Mouse (Mus musculus) gastrocnemius, postnatal 4 days (tissue): Measurements from ENCODE around the gene Oxct1. TPM values are rescaled to one million over a fixed set of nuclear protein-coding genes. Genes with fewer than 3 reads are reported as not detected.
A peak's percentile ranks its signal among the peaks of the same experiment; 100 is the strongest.

Experiments used
- DNase-seq, 2 experiments: peaks; one replicate each; pipeline ENCODE4 v3.0.0; 2021 to 2022; ENCODE audit warnings: low spot score in 2 of 2, mixed read lengths in 2 of 2
- long read RNA-seq, 2 experiments: library from polyadenylated mRNA; stranded (forward); transcript quantifications; one replicate each; pipeline ENCODE4 v2.0.0; 2021
- total RNA-seq, 2 experiments: library from RNA; stranded (reverse); gene quantifications; 2 replicates each; pipeline ENCODE4 v1.2.3; 2021

The Oxct1 gene
- total RNA-seq: 10 to 100 TPM; 80.8 to 87.5 TPM
- long read RNA-seq, experiment 1, transcript Oxct1-201 (17 exons, 3,527 nt): major isoform, 110 of 127 reads
- long read RNA-seq, experiment 1, partial matches to known transcripts: 10 of 127 reads
- long read RNA-seq, experiment 1, other reads (novel, unspliced or antisense): 7 of 127 reads
- long read RNA-seq, experiment 2, transcript Oxct1-201 (17 exons, 3,527 nt): major isoform, 113 of 127 reads
- long read RNA-seq, experiment 2, partial matches to known transcripts: 6 of 127 reads
- long read RNA-seq, experiment 2, other reads (novel, unspliced or antisense): 6 of 127 reads

DNA sequence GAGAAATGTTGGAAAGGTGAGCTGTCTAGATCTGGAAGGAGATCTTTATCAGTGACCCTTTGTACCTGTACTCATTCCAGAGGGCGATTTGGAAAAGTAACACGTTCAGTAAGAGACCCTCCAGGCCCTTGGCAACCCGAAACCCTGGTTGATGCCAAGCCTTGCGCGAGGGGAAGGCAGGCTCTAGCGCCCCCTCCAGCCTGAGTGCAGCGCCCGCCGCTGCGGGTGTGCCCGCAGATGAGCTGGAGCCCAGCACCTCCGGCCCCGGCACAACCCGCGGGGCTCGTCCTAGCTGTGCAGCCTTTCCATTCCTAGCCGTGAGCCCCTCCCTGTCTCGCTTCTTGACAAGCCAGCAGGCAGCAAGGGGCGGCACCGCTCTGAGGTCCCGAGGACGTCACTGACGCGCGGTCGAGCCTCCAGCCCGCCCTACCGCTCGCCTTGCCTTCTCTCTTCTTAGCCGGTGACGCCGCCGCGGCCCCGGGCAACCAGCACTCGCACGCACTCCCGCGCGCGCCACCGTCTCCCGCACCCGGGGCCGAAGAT, at the start of gene Oxct1:
Gene Oxct1 (plus strand): TSS at position 153 of the 543 bp plus-strand sequence.
- DNase-seq: peak; percentile 68 to 86

GRCm38 (mm10) chr15:3978279-3978678, 47.9 kb upstream of the Oxct1 start:
- DNase-seq: no peak

DNA sequence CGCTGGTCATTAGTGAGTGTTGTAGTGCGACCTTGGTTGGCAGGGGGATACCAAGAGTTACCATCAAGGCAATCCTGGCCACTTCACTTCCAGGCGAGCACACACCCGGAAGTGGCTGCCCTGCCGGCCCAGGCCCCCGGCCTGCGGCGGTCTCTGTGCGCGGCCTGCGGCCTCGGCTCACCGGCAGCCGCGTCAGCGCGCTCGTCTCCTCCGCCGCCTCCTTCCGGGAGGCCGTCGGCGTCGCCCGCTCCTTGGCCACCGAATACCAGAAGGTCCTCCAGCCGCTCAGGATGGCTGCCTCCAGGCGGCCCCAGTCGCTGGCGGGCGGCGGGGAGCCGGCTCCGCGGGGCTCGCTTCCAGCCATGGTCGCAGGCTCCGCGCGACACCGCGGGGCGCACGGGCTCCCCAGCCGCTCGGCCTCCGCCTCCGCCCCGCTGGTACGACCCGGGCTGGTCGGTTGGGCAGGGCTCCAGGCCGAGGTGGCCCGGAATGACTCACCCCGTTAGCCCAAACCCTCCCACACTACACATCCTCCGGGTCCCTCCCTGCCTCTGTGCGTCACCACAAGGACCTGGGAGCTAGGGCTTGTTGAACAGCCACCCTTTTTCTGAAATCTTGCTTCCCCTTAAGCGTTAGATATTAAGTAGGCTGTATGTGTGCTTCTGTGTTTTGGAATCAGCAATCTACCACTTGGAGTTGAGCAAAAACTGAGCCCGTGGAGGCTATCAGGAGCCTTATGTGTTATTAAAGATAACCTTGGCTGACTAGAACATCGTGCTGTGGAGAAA, 46.9 kb upstream of the Oxct1 start, which contains the start of gene Fbxo4:
Gene Fbxo4 (minus strand): TSS at position 513 of the 788 bp plus-strand sequence.
- DNase-seq: peak; percentile 71 to 85

DNA sequence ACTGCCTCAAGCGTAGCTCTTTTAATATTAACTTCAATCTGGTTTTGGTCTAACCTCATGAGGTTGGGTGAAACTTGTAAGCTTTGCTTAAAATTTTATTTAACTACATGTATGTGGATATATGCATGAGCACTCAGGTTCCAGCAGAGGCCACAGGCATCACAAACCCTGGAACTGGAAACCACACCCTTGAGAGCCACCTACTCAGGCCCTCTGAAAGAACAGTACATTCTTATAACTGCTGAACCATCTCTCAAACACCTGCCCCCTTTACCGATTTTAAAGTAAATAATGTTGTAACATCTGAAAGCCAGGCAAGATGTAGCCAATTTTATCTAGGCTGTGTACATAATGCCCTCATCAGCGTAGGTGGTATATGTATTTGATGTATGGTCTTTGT, 46.3 kb upstream of the Oxct1 start:
- no peak for DNase-seq

DNA sequence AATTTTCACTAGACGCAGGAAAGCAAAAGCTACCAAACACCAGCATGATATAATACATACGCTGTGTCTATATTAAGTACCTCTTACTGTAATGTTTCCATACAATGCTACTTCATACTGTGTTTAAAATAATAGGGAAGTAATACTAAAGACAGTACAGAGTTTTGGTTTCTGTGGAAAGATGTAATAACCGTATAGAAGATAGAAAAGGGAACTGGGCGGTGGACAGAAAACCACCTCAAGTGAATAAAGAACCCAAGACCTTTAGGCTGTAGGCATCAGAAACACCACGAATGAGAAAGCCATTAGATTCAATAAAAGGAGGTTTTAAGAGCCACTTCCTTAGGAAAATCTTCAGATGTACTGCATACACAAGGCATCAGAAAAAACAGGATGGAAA, 43.5 kb upstream of the Oxct1 start:
- no peak for DNase-seq

DNA sequence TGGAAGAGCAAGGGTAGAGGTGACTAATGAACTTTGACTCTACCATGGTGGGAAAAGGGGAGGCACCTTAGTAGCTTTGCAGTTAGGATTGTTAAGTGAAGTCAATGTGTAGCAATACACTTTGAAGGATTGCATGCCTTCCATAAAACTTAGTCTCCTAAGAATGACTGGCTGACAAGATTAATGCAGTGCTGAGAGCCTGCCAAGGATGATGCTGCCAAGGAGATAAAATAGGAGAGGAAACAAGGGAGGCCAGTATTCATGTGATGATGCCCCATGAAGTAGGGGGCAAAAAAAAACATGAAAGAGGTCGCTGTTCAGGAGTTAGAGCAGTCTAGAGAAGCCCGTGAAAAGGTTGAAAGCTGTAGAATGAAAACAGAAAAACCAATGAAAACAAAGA, 41.3 kb upstream of the Oxct1 start:
- no peak for DNase-seq

DNA sequence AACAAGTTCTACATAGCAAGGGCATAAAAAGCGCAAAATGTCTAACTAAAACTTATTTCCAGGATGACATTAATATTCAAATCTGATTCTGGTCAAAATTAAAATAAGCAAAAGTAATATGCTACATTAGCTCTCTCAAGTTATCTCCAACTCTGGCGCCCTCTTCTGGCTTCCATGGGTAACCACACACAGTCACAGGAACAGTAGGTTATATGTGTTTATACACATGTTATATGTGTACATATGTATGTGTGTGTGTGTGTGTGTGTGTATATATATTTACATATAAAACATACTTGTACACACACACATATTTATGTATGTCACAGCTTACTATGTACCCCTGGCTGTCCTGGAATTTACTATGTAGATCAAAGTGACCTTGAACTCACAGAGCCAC, 38.2 kb upstream of the Oxct1 start:
- DNase-seq: peak; percentile 18

GRCm38 (mm10) chr15:3994852-3995447, 31.2 kb upstream of the Oxct1 start:
- DNase-seq: no peak

DNA sequence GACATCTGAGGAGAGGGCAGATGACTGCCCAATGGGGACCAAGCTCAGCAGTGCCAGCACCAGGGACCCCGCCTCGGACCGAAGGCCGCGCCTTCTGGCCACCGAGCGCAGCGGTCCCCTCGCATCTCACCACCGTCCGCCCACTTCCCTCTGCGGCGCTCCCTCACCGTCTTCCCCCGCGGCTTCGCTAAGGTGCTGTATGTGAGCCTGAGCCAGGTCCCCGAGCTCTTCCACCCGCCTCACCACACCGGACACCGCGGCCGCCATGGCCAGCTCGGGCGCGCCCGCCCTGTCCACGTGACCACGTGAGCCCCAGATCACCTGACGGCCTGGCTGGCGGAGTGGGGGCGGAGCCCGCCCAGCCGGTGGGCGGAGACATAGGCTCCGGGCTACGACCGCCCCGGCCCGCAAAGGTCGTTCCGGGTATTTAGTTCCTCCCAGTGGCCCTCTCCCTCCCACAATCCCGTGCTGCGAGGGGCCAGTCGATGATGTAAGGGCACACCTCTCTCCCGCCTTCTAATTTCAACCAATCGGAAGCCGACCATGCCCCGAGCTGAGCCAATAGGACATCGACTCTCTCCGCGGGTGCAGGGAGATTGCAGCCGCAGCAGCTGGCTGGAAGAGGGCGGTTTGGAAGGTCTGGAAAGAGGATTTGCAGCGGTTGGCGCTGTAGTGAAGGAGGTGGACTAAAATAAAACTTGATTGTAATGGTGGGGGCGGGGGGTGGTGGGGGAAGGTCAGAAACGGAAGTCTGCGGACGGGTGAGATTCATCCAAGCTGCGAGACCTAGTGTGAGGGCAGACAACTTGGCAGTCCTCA, 30.5 kb upstream of the Oxct1 start, which contains the start of gene AW549877:
Gene AW549877 (minus strand): TSS at position 297 of the 819 bp plus-strand sequence.
- peak; percentile 98 to 100 for DNase-seq

DNA sequence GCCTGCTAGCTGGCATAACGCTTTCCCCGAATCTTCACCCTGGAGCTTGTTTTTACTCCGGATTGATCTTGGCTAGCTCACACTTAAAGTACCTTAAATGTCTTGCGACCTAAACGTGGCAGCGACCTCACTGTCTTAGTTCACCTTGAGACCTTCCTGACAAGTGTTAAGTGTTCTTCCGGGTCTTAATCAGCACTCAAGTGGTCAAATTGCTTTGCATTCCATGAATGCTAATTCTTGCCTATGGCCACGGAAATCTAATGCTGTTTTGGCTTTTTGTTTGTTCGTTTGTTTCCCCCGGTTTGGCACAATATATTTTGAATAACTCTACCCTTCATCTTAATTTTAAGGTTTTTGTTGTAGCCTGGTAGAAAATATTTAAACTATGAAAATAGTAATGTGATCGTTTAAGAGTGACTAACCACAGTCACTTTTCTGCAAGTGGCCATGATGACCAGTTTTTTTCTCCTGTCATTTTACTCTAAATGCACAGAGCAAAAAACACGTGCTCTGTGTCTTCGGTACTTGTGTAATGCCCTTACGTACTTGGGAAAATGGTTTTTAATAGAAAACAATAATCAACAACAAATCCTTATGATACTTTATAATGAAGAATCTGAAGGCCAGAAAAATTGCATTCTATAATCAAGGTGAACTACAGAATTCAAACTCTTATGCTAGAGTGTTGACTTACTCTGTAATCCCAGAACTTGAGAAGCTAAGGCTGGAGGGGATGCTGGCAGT, 29.7 kb upstream of the Oxct1 start:
- DNase-seq: no peak

DNA sequence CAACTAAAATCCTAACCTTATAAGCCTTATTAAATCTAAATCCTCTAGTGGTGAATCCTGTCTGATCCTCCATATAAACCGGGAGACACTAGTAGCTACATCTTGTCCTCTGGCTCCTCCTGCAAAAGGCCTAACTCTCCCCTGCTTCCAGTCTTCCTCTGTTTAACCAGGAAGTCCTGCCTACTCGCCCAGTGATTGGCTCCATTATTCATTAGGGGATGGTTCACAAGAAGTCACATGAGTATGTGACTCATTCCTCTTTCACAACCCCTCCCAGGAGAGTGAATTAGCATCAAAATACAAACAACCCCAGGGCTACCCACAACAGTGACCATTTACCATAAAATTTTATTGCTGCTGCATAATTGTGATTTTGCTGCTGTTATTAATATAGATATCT, 27.0 kb upstream of the Oxct1 start:
- DNase-seq: no peak

- no peak for DNase-seq
Measured at GRCm38 (mm10) chr15:4000536-4000935, 25.6 kb upstream of the Oxct1 start.

- no peak for DNase-seq
Measured at GRCm38 (mm10) chr15:4013873-4014272, 12.3 kb upstream of the Oxct1 start.

DNA sequence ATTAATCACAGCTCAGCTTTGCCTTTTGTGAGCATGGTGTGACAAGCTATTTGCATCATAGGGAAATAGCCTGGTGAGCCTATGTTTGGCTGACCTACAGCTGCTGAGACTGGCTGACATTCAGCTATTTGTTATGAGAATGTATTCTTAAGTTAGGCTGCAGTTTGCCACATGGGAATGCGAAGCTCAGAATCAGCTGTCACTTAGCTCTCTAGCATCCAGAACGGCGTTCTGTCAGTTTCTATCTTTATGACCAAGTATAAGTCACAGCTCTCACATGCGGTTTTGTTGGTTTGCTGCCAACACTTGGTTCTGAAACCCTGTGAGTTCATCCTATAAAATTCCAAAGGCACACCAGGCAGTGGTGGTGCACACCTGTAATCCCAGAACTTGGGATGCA, 5.5 kb upstream of the Oxct1 start:
- DNase-seq: no peak

DNA sequence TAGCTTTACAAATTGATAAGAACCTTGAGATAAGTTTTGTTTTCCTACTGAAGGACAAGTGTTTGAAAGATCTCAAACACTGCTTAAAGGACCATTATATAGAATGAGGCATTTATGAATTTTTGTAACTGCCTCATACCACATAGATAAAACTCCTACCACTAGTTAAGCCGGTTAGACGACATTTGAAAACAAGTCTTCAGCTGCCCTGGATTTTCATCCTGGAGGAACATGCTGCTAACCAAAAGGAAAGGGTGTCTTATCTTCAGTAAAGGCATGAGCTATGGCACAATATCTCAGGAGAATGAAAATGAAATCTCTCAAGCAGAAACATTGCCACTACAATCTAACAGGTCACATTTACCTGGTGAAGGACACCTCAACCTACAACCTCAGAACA, 2.4 kb upstream of the Oxct1 start:
- no peak for DNase-seq

- no peak for DNase-seq
Measured at GRCm38 (mm10) chr15:4024726-4025507, 1.3 kb upstream of the Oxct1 start.

DNA sequence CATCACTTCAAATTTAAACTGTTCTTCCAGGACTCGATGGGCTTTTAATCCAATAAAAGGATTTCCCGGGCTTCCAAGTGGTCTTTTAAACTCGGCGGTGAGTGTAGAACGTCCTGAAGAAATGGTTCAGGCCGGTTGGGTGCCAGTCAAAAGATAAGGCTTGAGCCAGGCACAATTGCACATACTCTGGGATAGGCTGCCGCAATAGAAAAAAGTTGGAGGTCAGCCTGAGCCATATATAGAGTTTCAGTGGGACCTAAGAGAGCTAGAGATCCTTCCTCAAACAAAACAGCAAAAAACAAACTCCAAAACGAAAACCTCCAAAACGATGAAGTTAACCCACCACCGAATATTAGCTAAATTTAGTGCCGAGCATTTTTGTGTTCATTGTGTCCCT, 677 bp upstream of the Oxct1 start:
- no peak for DNase-seq

- peak; percentile 62 to 81 for DNase-seq
Measured at GRCm38 (mm10) chr15:4026831-4027584, 825 bp downstream of the Oxct1 start.
